ENCODE assay signal across 9 mouse cellular contexts in genomic region chr4:118138891-118139290, GRCm38 (mm10). TPM values are rescaled to one million over a fixed set of nuclear protein-coding genes. Genes with fewer than 3 reads are reported as not detected.
A peak's percentile ranks its signal among the peaks of the same experiment; 100 is the strongest.
DNase-seq lines count a peak whose midpoint lies in the region; ATAC-seq and TF ChIP-seq lines count a peak whose summit lies in the region.
"Had no signal": no experiment of that assay in that cellular context is flagged by ENCODE, and none has a peak within 500 bp of the region (broad histone marks: within the 10 kb centered on the region; RNA-seq: fewer than 3 reads in every experiment).

No protein-coding gene starts in this region.

- WGBS in liver, adult 2 months = 5% methylated on average over 5 of the region's 5 CpGs
- 92% methylated on average over 5 of the region's 5 CpGs for WGBS in liver, embryonic 11.5 days

- H3K27me3 ChIP-seq in liver, adult 2 months (ENCODE audit: control insufficient read depth, insufficient read depth, low read length) = no peaks in the 10 kb centered on the region
- H3K27me3 ChIP-seq in liver, embryonic 11.5 days (replicated peaks; ENCODE audit: control insufficient read depth, insufficient read depth, low read length) = no peaks in the 10 kb centered on the region
- H3K27me3 ChIP-seq: limb, embryonic 13.5 days had no signal

- H3K36me3 ChIP-seq in liver, adult 2 months (ENCODE audit: control insufficient read depth, insufficient read depth, low read length) = 0 out of 2 replicates have a peak, but pooled peaks cover 7% of the 10 kb centered on the region
- peaks cover 33% of the 10 kb centered on the region for H3K36me3 ChIP-seq in liver, embryonic 11.5 days (ENCODE audit: control insufficient read depth, insufficient read depth, low read length)

- peak overlapping the region; percentile 87 for H3K27ac ChIP-seq in liver, adult 2 months (replicated peaks; ENCODE audit: insufficient read depth, low read depth, low read length)
- H3K27ac ChIP-seq in liver, embryonic 11.5 days (ENCODE audit: low read depth, low read length) = no peak overlapping the region
- H3K27ac ChIP-seq: limb, embryonic 13.5 days had no signal

- H3K4me1 ChIP-seq in liver, adult 2 months (ENCODE audit: control insufficient read depth, insufficient read depth, low read length) = peaks cover 20% of the 10 kb centered on the region
- H3K4me1 ChIP-seq in liver, embryonic 11.5 days (replicated peaks; ENCODE audit: control insufficient read depth, insufficient read depth, low read length) = peaks cover 4% of the 10 kb centered on the region; the same call in 1 of the 2 replicates

- peaks cover 6% of the 10 kb centered on the region for H3K79me2 ChIP-seq in liver, adult 2 months (ENCODE audit: control insufficient read depth, insufficient read depth, low read length)

- no peak overlapping the region for H3K4me2 ChIP-seq in liver, embryonic 11.5 days
- H3K4me2 ChIP-seq: limb, embryonic 13.5 days had no signal

- H3K9me3 ChIP-seq in liver, embryonic 11.5 days (ENCODE audit: control insufficient read depth, low read length) = no peaks in the 10 kb centered on the region
- H3K9me3 ChIP-seq: limb, embryonic 13.5 days had no signal

- TF ChIP-seq CTCF in liver, adult 2 months (IDR thresholded peaks at IDR 0.05; ENCODE audit: low read depth, low read length) = no peak; the same call in 1 of the 2 replicates

- no peak for ATAC-seq in liver, embryonic 11.5 days (replicated peaks; ENCODE audit: low FRiP score)
- ATAC-seq in megakaryocyte progenitor cell, adult 5-6 weeks (replicated peaks; ENCODE audit: poor library complexity) = no peak

- H3K9ac ChIP-seq in liver, adult 2 months (ENCODE audit: low read depth, low read length) = peak overlapping the region; percentile 28; the same call in 1 of the 2 replicates
- no peak overlapping the region for H3K9ac ChIP-seq in liver, embryonic 11.5 days (ENCODE audit: low read depth, low read length)
- H3K9ac ChIP-seq: limb, embryonic 13.5 days had no signal

- peak; percentile 94 for DNase-seq in liver, adult 2 months (ENCODE audit: extremely low read depth, low read depth, low spot score)
- DNase-seq in liver, embryonic 11.5 days (ENCODE audit: low spot score) = no peak
- peak; percentile 90 for DNase-seq in adrenal gland, postnatal 36 days
- peak; percentile 68 to 77 for DNase-seq in frontal cortex, postnatal 36 days (ENCODE audit: low spot score in 2 of 2)
- peak; percentile 60 to 80 for DNase-seq in kidney, postnatal 4 days
- DNase-seq in ovary, postnatal 36 days (ENCODE audit: low spot score) = peak; percentile 65
- no peak for DNase-seq in spleen, postnatal 4 days (ENCODE audit: low spot score in 2 of 2)

- H3K4me3 ChIP-seq in liver, adult 2 months (ENCODE audit: insufficient read depth, low read depth, low read length) = no peak overlapping the region
- H3K4me3 ChIP-seq in liver, embryonic 11.5 days (ENCODE audit: low read depth, low read length) = no peak overlapping the region
- H3K4me3 ChIP-seq: limb, embryonic 13.5 days had no signal

- no peak for TF ChIP-seq POLR2A in liver, adult 2 months (IDR thresholded peaks at IDR 0.05; ENCODE audit: extremely low read depth, insufficient read depth, low read length)

RNA-seq across cellular contexts. Expression of gene St3gal3, which starts 4.2 kb away (rescaled TPM):
- total RNA-seq in liver, adult 2 months (2014; rRNA removed) = 27.9 and 38.3 TPM in 2 replicates
- 44.9 and 47.5 TPM in 2 replicates for polyA plus RNA-seq in liver, adult 2 months (2012; rRNA removed)
- 4.1 and 4.5 TPM in 2 replicates for polyA plus RNA-seq in liver, embryonic 11.5 days (2014; fragmentation: Nextera tagmentation; extraction: Ambion mirVana)
- total RNA-seq in adrenal gland, postnatal 36 days (2021) = 10 to 100 TPM; 30.4 to 33.7 TPM
- total RNA-seq in megakaryocyte progenitor cell, adult 5-6 weeks (2015) = 3.9 and 4.6 TPM in 2 replicates
- total RNA-seq in megakaryocyte progenitor cell, adult 5-6 weeks (2017) = 4.7 and 5.2 TPM in 2 replicates

RNA-seq across cellular contexts. Expression of gene Kdm4a, which starts 41.0 kb away (rescaled TPM):
- 10.5 and 14.2 TPM in 2 replicates for total RNA-seq in liver, adult 2 months (2014; rRNA removed)
- polyA plus RNA-seq in liver, adult 2 months (2012; rRNA removed) = 10.9 and 15.3 TPM in 2 replicates
- 22.8 and 23.6 TPM in 2 replicates for polyA plus RNA-seq in liver, embryonic 11.5 days (2014; fragmentation: Nextera tagmentation; extraction: Ambion mirVana)
- 10 to 100 TPM; 35.7 to 43.4 TPM for total RNA-seq in adrenal gland, postnatal 36 days (2021)
- 9.1 and 9.6 TPM in 2 replicates for total RNA-seq in megakaryocyte progenitor cell, adult 5-6 weeks (2015)
- 20.2 and 27.5 TPM in 2 replicates for total RNA-seq in megakaryocyte progenitor cell, adult 5-6 weeks (2017)

Comparison
In these comparisons a context has a peak if more than half of its experiments do, and no peak if none do; other contexts are left out.
1. DNase-seq: peak in liver, adult 2 months (single experiment), adrenal gland, postnatal 36 days (2 of 2), frontal cortex, postnatal 36 days (2 of 2), kidney, postnatal 4 days (2 of 2) and ovary, postnatal 36 days (single experiment); none in liver, embryonic 11.5 days (single experiment) and spleen, postnatal 4 days (0 of 2).